Mouse (Mus musculus) liver, embryonic 16.5 days (tissue): Measurements from ENCODE around the gene Ror2. TPM values are rescaled to one million over a fixed set of nuclear protein-coding genes. Genes with fewer than 3 reads are reported as not detected.
A peak's percentile ranks its signal among the peaks of the same experiment; 100 is the strongest.

Source experiments
- ATAC-seq: fragments of 200-750 bp; cut with Nextera tagmentation; 2 replicates; pipeline ENCODE4 v1.8.0; 2017; ENCODE audit warnings: low read depth, mild to moderate bottlenecking, moderate number of reproducible peaks, moderate library complexity
- H3K27ac ChIP-seq: fragments of 300-500 bp; sonication (generic); 2 replicates; pipeline ENCODE4 v1.5.1; 2014; ENCODE audit warnings: mild to moderate bottlenecking, low read length
- H3K27me3 ChIP-seq: fragments of 300-500 bp; sonication (generic); 2 replicates; pipeline ENCODE4 v1.6.1; 2014; ENCODE audit warnings: low read depth, low read length, mixed read lengths; ENCODE audit not compliant: control insufficient read depth, insufficient read depth
- H3K36me3 ChIP-seq: fragments of 300-500 bp; sonication (generic); 2 replicates; pipeline ENCODE4 v1.6.1; 2014; ENCODE audit warnings: mild to moderate bottlenecking; ENCODE audit not compliant: control insufficient read depth, insufficient read depth
- H3K4me1 ChIP-seq: fragments of 300-500 bp; sonication (generic); 2 replicates; pipeline ENCODE4 v1.6.1; 2014; ENCODE audit warnings: low read depth, low read length, mixed read lengths; ENCODE audit not compliant: control insufficient read depth
- H3K4me2 ChIP-seq: fragments of 300-500 bp; sonication (generic); 2 replicates; pipeline ENCODE4 v1.6.1; 2014; ENCODE audit warnings: low read depth, low read length, mixed read lengths
- H3K4me3 ChIP-seq: fragments of 300-500 bp; sonication (generic); 2 replicates; pipeline ENCODE4 v1.5.1; 2014; ENCODE audit warnings: low read depth, mild to moderate bottlenecking, low read length
- H3K9ac ChIP-seq: fragments of 300-500 bp; sonication (generic); 2 replicates; pipeline ENCODE4 v1.6.1; 2014; ENCODE audit warnings: low read depth, low read length
- H3K9me3 ChIP-seq: fragments of 300-500 bp; sonication (generic); replicated peaks from 2 replicates; pipeline ENCODE4 v1.6.1; 2016; ENCODE audit warnings: low read length; ENCODE audit not compliant: control insufficient read depth
- WGBS: fragments of 180-500 bp; shearing (Covaris S2); extraction: QIAGEN DNeasy Blood & Tissue Kit; methylation state at CpG from one replicate; pipeline ENCODE4 v1.1.7; 2014; ENCODE audit not compliant: insufficient replicate concordance; 5-methylcytosine and 5-hydroxymethylcytosine counted together
- polyA plus RNA-seq: library from polyadenylated mRNA; unstranded; fragments of >200 nt; fragmentation: Nextera tagmentation; extraction: Ambion mirVana; gene quantifications from 2 replicates; pipeline ENCODE4 v1.2.1, GENCODE M21; 2015

Gene Ror2
- polyA plus RNA-seq, 1 experiment from 2014 or later = 0.24 TPM

GRCm38 (mm10) chr13:53309661-53310160, 23.8 kb upstream of the Ror2 start:
- no peak for ATAC-seq
- Histone ChIP-seq H3K36me3 (no peaks in the 10 kb centered on the region), H3K27ac (no peak overlapping the region), H3K4me1 (no peaks in the 10 kb centered on the region), H3K27me3 (no peaks in the 10 kb centered on the region), H3K9ac (no peak overlapping the region), H3K4me3 (no peak overlapping the region), H3K4me2 (no peak overlapping the region), H3K9me3 (no peaks in the 10 kb centered on the region)
- 5% methylated on average over 15 of the region's 15 CpGs for WGBS

DNA sequence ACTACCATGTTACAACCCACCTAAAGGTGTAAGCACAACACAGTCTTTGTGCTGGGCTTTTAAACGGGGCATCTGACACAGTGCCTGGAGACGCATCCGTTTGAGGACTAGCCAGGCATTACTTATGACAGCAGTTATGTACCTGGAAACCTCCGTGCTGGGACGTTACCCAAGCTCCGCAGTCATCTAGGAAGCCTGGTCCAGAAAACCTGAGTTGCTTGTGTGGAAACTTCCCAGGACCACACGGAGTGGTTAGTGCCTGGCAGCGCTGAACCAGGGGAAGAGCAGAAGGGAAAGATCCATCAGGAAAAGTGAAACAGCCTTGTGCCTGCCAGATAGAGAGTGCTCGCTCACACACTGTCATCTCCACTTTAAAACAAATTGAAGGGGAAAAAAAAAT, 23.2 kb upstream of the Ror2 start:
- no peak for ATAC-seq

GRCm38 (mm10) chr13:53306836-53307235, 20.9 kb upstream of the Ror2 start:
- H3K27me3 ChIP-seq = no peaks in the 10 kb centered on the region
- no peak overlapping the region for H3K4me2 ChIP-seq
- H3K9me3 ChIP-seq = no peaks in the 10 kb centered on the region
- no peaks in the 10 kb centered on the region for H3K4me1 ChIP-seq
- no peak for ATAC-seq
- no peak overlapping the region for H3K27ac ChIP-seq
- H3K4me3 ChIP-seq = no peak overlapping the region
- no peaks in the 10 kb centered on the region for H3K36me3 ChIP-seq
- WGBS = 57% methylated on average over 5 of the region's 5 CpGs
- no peak overlapping the region for H3K9ac ChIP-seq

More for the DNA sequence above, 23.2 kb upstream of the Ror2 start:
- no peaks in the 10 kb centered on the region for H3K36me3 ChIP-seq
- no peak overlapping the region for H3K4me2 ChIP-seq
- no peaks in the 10 kb centered on the region for H3K27me3 ChIP-seq
- H3K9me3 ChIP-seq = no peaks in the 10 kb centered on the region
- H3K9ac ChIP-seq = no peak overlapping the region
- H3K4me3 ChIP-seq = no peak overlapping the region
- no peaks in the 10 kb centered on the region for H3K4me1 ChIP-seq
- WGBS = 32% methylated on average over 9 of the region's 9 CpGs
- no peak overlapping the region for H3K27ac ChIP-seq

DNA sequence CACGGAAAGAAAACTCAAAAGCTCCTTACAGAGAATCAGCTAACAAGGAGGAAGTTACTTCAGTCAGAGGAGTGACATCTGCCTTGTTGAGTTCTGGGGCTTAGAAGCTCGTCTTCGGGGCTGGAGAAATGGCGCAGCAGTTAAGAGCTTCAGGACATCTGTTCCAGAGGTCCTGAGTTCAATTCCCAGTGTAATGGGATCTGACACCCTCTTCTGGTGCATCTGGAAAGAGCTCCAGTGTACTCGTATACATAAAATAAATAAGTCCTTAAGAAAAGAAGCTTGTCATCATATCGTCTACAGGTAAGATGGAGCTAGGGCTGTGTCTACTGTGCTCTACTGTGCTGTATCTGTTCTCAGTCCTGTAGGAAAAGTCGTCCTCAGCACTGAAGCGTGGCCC, 19.3 kb upstream of the Ror2 start:
- Histone ChIP-seq H3K27ac (no peak overlapping the region), H3K9me3 (no peaks in the 10 kb centered on the region), H3K36me3 (no peaks in the 10 kb centered on the region), H3K27me3 (no peaks in the 10 kb centered on the region), H3K4me2 (no peak overlapping the region), H3K9ac (no peak overlapping the region), H3K4me1 (no peaks in the 10 kb centered on the region), H3K4me3 (no peak overlapping the region)
- WGBS = 52% methylated on average over 8 of the region's 8 CpGs
- no peak for ATAC-seq

DNA sequence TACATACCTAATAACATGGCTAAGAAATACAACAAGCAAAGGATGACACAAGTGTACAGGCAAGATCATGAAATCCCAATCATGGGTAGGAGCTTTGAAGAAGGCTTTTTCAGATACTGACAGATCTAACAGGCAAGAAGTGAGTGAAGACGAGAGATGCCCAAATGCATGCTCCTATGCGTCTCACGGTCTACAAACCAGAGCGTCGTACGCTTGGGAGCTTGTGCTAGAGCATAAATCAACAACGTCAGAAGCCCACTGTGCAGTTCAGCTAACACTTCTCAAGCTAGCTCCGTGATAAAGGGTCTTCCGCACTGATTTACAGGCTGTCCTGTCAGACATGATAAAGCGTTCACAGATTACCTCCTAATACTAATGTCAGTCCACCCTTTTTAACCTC, 16.8 kb upstream of the Ror2 start:
- no peak overlapping the region for H3K9ac ChIP-seq
- H3K9me3 ChIP-seq = no peaks in the 10 kb centered on the region
- no peak overlapping the region for H3K4me3 ChIP-seq
- no peak overlapping the region for H3K4me2 ChIP-seq
- no peak for ATAC-seq
- no peak overlapping the region for H3K27ac ChIP-seq
- H3K36me3 ChIP-seq = no peaks in the 10 kb centered on the region
- H3K4me1 ChIP-seq = no peaks in the 10 kb centered on the region
- H3K27me3 ChIP-seq = no peaks in the 10 kb centered on the region
- 68% methylated on average over 10 of the region's 10 CpGs for WGBS

GRCm38 (mm10) chr13:53293065-53293464, 7.1 kb upstream of the Ror2 start:
- no peaks in the 10 kb centered on the region for H3K27me3 ChIP-seq
- WGBS = 29% methylated on average over 12 of the region's 12 CpGs
- H3K4me3 ChIP-seq = no peak overlapping the region
- H3K4me1 ChIP-seq = no peaks in the 10 kb centered on the region
- no peaks in the 10 kb centered on the region for H3K36me3 ChIP-seq
- H3K27ac ChIP-seq = no peak overlapping the region
- no peak overlapping the region for H3K9ac ChIP-seq
- H3K9me3 ChIP-seq = no peaks in the 10 kb centered on the region
- no peak for ATAC-seq
- H3K4me2 ChIP-seq = no peak overlapping the region

GRCm38 (mm10) chr13:53292244-53292643, 6.3 kb upstream of the Ror2 start:
- Histone ChIP-seq H3K36me3 (no peaks in the 10 kb centered on the region), H3K27ac (no peak overlapping the region), H3K4me1 (no peaks in the 10 kb centered on the region), H3K27me3 (peaks cover under 1% of the 10 kb centered on the region; the same call in 1 of the 2 replicates), H3K9me3 (no peaks in the 10 kb centered on the region), H3K9ac (no peak overlapping the region), H3K4me2 (no peak overlapping the region), H3K4me3 (no peak overlapping the region)
- no peak for ATAC-seq
- WGBS = 28% methylated on average over 3 of the region's 3 CpGs

- no peak overlapping the region for H3K9ac ChIP-seq
- no peaks in the 10 kb centered on the region for H3K9me3 ChIP-seq
- H3K27me3 ChIP-seq = peaks cover 33% of the 10 kb centered on the region
- ATAC-seq = no peak
- no peak overlapping the region for H3K27ac ChIP-seq
- peak overlapping the region; percentile 40 for H3K4me3 ChIP-seq
- 2% methylated on average over 35 of the region's 35 CpGs for WGBS
- no peaks in the 10 kb centered on the region for H3K36me3 ChIP-seq
- peak overlapping the region; percentile 41 for H3K4me2 ChIP-seq
- H3K4me1 ChIP-seq = no peaks in the 10 kb centered on the region
Observed at GRCm38 (mm10) chr13:53285261-53285755, 616 bp downstream of the Ror2 start.

DNA sequence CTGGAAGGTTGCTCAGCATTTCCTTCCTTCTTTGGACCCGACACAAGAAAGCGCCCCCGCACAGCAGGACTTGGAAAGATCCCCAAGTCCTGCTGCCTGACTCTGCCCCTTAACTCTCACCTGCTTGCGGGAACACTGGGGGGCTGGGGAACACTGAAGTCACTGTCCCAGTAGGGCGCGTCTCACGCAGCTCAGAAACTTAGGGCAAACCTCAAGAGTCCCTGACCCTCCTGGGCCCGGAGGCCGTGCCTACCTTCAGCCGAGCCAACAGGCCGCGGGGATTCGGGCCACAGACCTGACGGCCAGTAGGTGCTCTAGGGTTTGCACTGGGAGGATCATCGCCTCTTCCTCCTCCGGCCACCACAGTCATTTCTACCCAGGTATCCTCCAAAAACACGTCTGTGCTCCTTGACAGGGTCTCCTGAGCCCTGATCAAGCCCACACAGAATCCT, 1.2 kb downstream of the Ror2 start:
- Histone ChIP-seq H3K27ac (no peak overlapping the region), H3K9me3 (no peaks in the 10 kb centered on the region), H3K9ac (no peak overlapping the region), H3K4me1 (no peaks in the 10 kb centered on the region), H3K4me3 (no peak overlapping the region), H3K36me3 (no peaks in the 10 kb centered on the region), H3K27me3 (peaks cover 33% of the 10 kb centered on the region), H3K4me2 (0 out of 2 replicates have a peak overlapping the region, but pooled peaks have one; percentile 41)
- 11% methylated on average over 17 of the region's 17 CpGs for WGBS
- ATAC-seq = no peak
